ENCODE assay signal across 13 mouse cellular contexts in genomic region chr8:83764717-83765116, GRCm38 (mm10).
"Had no signal": no experiment of that assay in that cellular context is flagged by ENCODE, and none has a peak within 500 bp of the region (broad histone marks: within the 10 kb centered on the region; RNA-seq: fewer than 3 reads in every experiment).

No protein-coding gene starts in this region.

- H3K9ac ChIP-seq: liver, embryonic 14.5 days; lung, embryonic 14.5 days; midbrain, embryonic 12.5 days; neural tube, embryonic 12.5 days had no signal

- DNase-seq: lung, adult 18-20 months; lung, embryonic 14.5 days; lung, postnatal 10 days; lung, postnatal 4 days; midbrain, embryonic 14.5 days; right cerebral cortex, postnatal 14 days; thymus, adult 18-20 months; thymus, postnatal 14 days; thymus, postnatal 36 days had no signal

- H3K9me3 ChIP-seq: midbrain, embryonic 12.5 days; neural tube, embryonic 12.5 days had no signal

- H3K4me3 ChIP-seq: midbrain, embryonic 10.5 days; midbrain, embryonic 12.5 days; neural tube, embryonic 12.5 days had no signal

- H3K4me2 ChIP-seq: lung, embryonic 14.5 days; midbrain, embryonic 12.5 days; neural tube, embryonic 12.5 days had no signal

- H3K4me1 ChIP-seq: midbrain, embryonic 10.5 days; midbrain, embryonic 12.5 days; neural tube, embryonic 12.5 days had no signal

- H3K36me3 ChIP-seq: midbrain, embryonic 10.5 days; midbrain, embryonic 12.5 days; neural tube, embryonic 12.5 days had no signal

- H3K27ac ChIP-seq: liver, embryonic 14.5 days; midbrain, embryonic 10.5 days; midbrain, embryonic 12.5 days; neural tube, embryonic 12.5 days had no signal
